Mouse (Mus musculus) MEL (cell line): ENCODE results near the gene Sh3gl2. TPM values are rescaled to one million over a fixed set of nuclear protein-coding genes. Genes with fewer than 3 reads are reported as not detected.

Experiments used
- DNase-seq: peaks from one replicate; pipeline ENCODE4 v3.0.0; 2011; ENCODE audit warnings: low read depth, low spot score
- H3K27ac ChIP-seq: 2 replicates; pipeline ENCODE4 v1.5.1; 2012; ENCODE audit warnings: low read depth, mild to moderate bottlenecking, control low read depth, low read length, moderate library complexity; ENCODE audit not compliant: control insufficient read depth
- H3K27me3 ChIP-seq, 2 experiments: fragments of 150-350 bp in 1 of 2; sonication (generic) in 1 of 2; 2 replicates each; pipeline ENCODE4 v1.6.1; 2012; ENCODE audit warnings: low read length in 2 of 2, mild to moderate bottlenecking in 2 of 2, improper control_type of control experiment in 1 of 2, moderate library complexity in 1 of 2; ENCODE audit not compliant: insufficient read depth in 2 of 2, control insufficient read depth in 1 of 2
- H3K36me3 ChIP-seq, 2 experiments: 2 replicates each; pipeline ENCODE4 v1.6.1; 2012 to 2014; ENCODE audit warnings: low read length in 2 of 2, improper control_type of control experiment in 1 of 2, inconsistent platforms in 1 of 2, mild to moderate bottlenecking in 1 of 2; ENCODE audit not compliant: insufficient read depth in 2 of 2, control insufficient read depth in 1 of 2
- H3K4me1 ChIP-seq, 2 experiments: fragments of 150-350 bp in 1 of 2; sonication (generic) in 1 of 2; 2 replicates each; pipeline ENCODE4 v1.6.1; 2012; ENCODE audit warnings: low read length in 2 of 2, improper control_type of control experiment in 1 of 2, mild to moderate bottlenecking in 1 of 2; ENCODE audit not compliant: insufficient read depth in 2 of 2, control insufficient read depth in 1 of 2
- H3K4me3 ChIP-seq, 2 experiments: fragments of 150-350 bp in 1 of 2; sonication (generic) in 1 of 2; 2 replicates each; pipeline ENCODE4 v1.5.1; 2012; ENCODE audit warnings: low read depth in 2 of 2, low read length in 2 of 2, mild to moderate bottlenecking in 2 of 2, moderate library complexity in 2 of 2, control low read depth in 1 of 2, improper control_type of control experiment in 1 of 2; ENCODE audit not compliant: control insufficient read depth in 1 of 2, insufficient read depth in 1 of 2
- H3K79me2 ChIP-seq: 2 replicates; pipeline ENCODE4 v1.6.1; 2012; ENCODE audit warnings: mild to moderate bottlenecking, low read length, moderate library complexity; ENCODE audit not compliant: control insufficient read depth, poor library complexity, insufficient read depth
- H3K9ac ChIP-seq: 2 replicates; pipeline ENCODE4 v1.6.1; 2012; ENCODE audit warnings: low read depth, mild to moderate bottlenecking, control low read depth, low read length, moderate library complexity; ENCODE audit not compliant: control insufficient read depth, poor library complexity, severe bottlenecking
- H3K9me3 ChIP-seq: fragments of 150-350 bp; sonication (generic); replicated peaks from 2 replicates; pipeline ENCODE4 v1.6.1; 2012; ENCODE audit warnings: mild to moderate bottlenecking, low read length, improper control_type of control experiment, moderate library complexity; ENCODE audit not compliant: insufficient read depth
- BHLHE40 ChIP-seq: IDR thresholded peaks from 2 replicates; pipeline ENCODE4 v1.6.1; 2012; ENCODE audit warnings: low read depth, mild to moderate bottlenecking, inconsistent platforms, low read length, improper control_type of control experiment, borderline replicate concordance
- CHD1 ChIP-seq: IDR thresholded peaks from 2 replicates; pipeline ENCODE4 v1.6.1; 2012; ENCODE audit warnings: low read depth, mild to moderate bottlenecking, inconsistent platforms, low read length, improper control_type of control experiment
- CHD2 ChIP-seq: IDR thresholded peaks from 2 replicates; pipeline ENCODE4 v1.6.1; 2011; ENCODE audit warnings: low read length, improper control_type of control experiment
- CTCF ChIP-seq, 3 experiments: IDR thresholded peaks in 2 of 3; conservative IDR thresholded peaks in 1 of 3; 2 replicates each; pipeline ENCODE4 v1.5.1; 2011 to 2012; ENCODE audit warnings: low read length in 3 of 3, low read depth in 2 of 3, mild to moderate bottlenecking in 2 of 3, improper control_type of control experiment in 1 of 3, inconsistent platforms in 1 of 3, mixed read lengths in 1 of 3, moderate library complexity in 1 of 3; ENCODE audit not compliant: control insufficient read depth in 1 of 3, insufficient read depth in 1 of 3, poor library complexity in 1 of 3, severe bottlenecking in 1 of 3
- E2F4 ChIP-seq: IDR thresholded peaks from 2 replicates; pipeline ENCODE4 v1.6.1; 2011; ENCODE audit warnings: low read depth, low read length, improper control_type of control experiment, borderline replicate concordance
- ELF1 ChIP-seq: IDR thresholded peaks from 2 replicates; pipeline ENCODE4 v1.6.1; 2014; ENCODE audit warnings: low read depth, mild to moderate bottlenecking, inconsistent platforms, low read length, improper control_type of control experiment, moderate library complexity
- ETS1 ChIP-seq: IDR thresholded peaks from 2 replicates; pipeline ENCODE4 v1.6.1; 2012; ENCODE audit warnings: low read depth, mild to moderate bottlenecking, inconsistent platforms, low read length, improper control_type of control experiment, moderate library complexity
- HCFC1 ChIP-seq: IDR thresholded peaks from 2 replicates; pipeline ENCODE4 v1.6.1; 2012; ENCODE audit warnings: low read depth, mild to moderate bottlenecking, inconsistent platforms, low read length, improper control_type of control experiment, moderate library complexity
- JUND ChIP-seq: IDR thresholded peaks from 2 replicates; pipeline ENCODE4 v1.6.1; 2011; ENCODE audit warnings: low read depth, mild to moderate bottlenecking, improper control_type of control experiment, low read length
- KAT2A ChIP-seq: conservative IDR thresholded peaks from 2 replicates; pipeline ENCODE4 v1.6.1; 2012; ENCODE audit warnings: low read depth, low read length, improper control_type of control experiment, inconsistent platforms
- MAFK ChIP-seq: IDR thresholded peaks from 2 replicates; pipeline ENCODE4 v1.6.1; 2011; ENCODE audit warnings: low read depth, mild to moderate bottlenecking, low read length, improper control_type of control experiment, borderline replicate concordance
- MAX ChIP-seq: IDR thresholded peaks from 2 replicates; pipeline ENCODE4 v1.6.1; 2011; ENCODE audit warnings: low read length, improper control_type of control experiment
- MAZ ChIP-seq: IDR thresholded peaks from 2 replicates; pipeline ENCODE4 v1.6.1; 2012; ENCODE audit warnings: low read depth, mild to moderate bottlenecking, inconsistent platforms, low read length, improper control_type of control experiment
- MEF2A ChIP-seq: IDR thresholded peaks from 2 replicates; pipeline ENCODE4 v1.6.1; 2014; ENCODE audit warnings: low read depth, mild to moderate bottlenecking, inconsistent platforms, low read length, improper control_type of control experiment; ENCODE audit not compliant: poor library complexity, insufficient replicate concordance, severe bottlenecking; ENCODE audit errors: extremely low read depth
- MYC ChIP-seq: IDR thresholded peaks from 2 replicates; pipeline ENCODE4 v1.6.1; 2011; ENCODE audit warnings: low read depth, mild to moderate bottlenecking, low read length, improper control_type of control experiment, moderate library complexity
- NELFE ChIP-seq: IDR thresholded peaks from 2 replicates; pipeline ENCODE4 v1.6.1; 2011; ENCODE audit warnings: low read depth, low read length, improper control_type of control experiment
- NRF1 ChIP-seq: IDR thresholded peaks from 2 replicates; pipeline ENCODE4 v1.6.1; 2014; ENCODE audit warnings: low read depth, mild to moderate bottlenecking, inconsistent platforms, low read length, improper control_type of control experiment, moderate library complexity; ENCODE audit not compliant: poor library complexity, insufficient read depth, severe bottlenecking
- POLR2A ChIP-seq, 2 experiments: IDR thresholded peaks; 2 replicates each; pipeline ENCODE4 v1.6.1; 2011 to 2012; ENCODE audit warnings: low read length in 2 of 2, mild to moderate bottlenecking in 2 of 2, control low read depth in 1 of 2, improper control_type of control experiment in 1 of 2, low read depth in 1 of 2, moderate library complexity in 1 of 2; ENCODE audit not compliant: control insufficient read depth in 1 of 2, insufficient read depth in 1 of 2, poor library complexity in 1 of 2
- POLR2AphosphoS2 ChIP-seq: IDR thresholded peaks from 2 replicates; pipeline ENCODE4 v1.6.1; 2011; ENCODE audit warnings: low read length, improper control_type of control experiment
- RCOR1 ChIP-seq: IDR thresholded peaks from 2 replicates; pipeline ENCODE4 v1.6.1; 2012; ENCODE audit warnings: low read depth, mild to moderate bottlenecking, inconsistent platforms, low read length, improper control_type of control experiment
- SIN3A ChIP-seq: IDR thresholded peaks from 2 replicates; pipeline ENCODE4 v1.6.1; 2012; ENCODE audit warnings: low read length, improper control_type of control experiment, inconsistent platforms
- TAL1 ChIP-seq: IDR thresholded peaks from 2 replicates; pipeline ENCODE4 v1.6.1; 2012; ENCODE audit warnings: mild to moderate bottlenecking, inconsistent platforms, low read length, moderate library complexity, mixed read lengths
- TBP ChIP-seq: IDR thresholded peaks from 2 replicates; pipeline ENCODE4 v1.8.0; 2011; ENCODE audit warnings: low read depth, low read length, improper control_type of control experiment
- UBTF ChIP-seq: IDR thresholded peaks from 2 replicates; pipeline ENCODE4 v1.6.1; 2012; ENCODE audit warnings: low read depth, mild to moderate bottlenecking, inconsistent platforms, low read length, improper control_type of control experiment, moderate library complexity, borderline replicate concordance; ENCODE audit not compliant: insufficient read depth
- USF1 ChIP-seq: IDR thresholded peaks from 2 replicates; pipeline ENCODE4 v1.6.1; 2014; ENCODE audit warnings: low read depth, mild to moderate bottlenecking, inconsistent platforms, low read length, improper control_type of control experiment, moderate library complexity
- USF2 ChIP-seq, 2 experiments: IDR thresholded peaks; 2 replicates each; pipeline ENCODE4 v1.6.1; 2011 to 2012; ENCODE audit warnings: improper control_type of control experiment in 2 of 2, low read length in 2 of 2, borderline replicate concordance in 1 of 2, inconsistent platforms in 1 of 2, low read depth in 1 of 2, mild to moderate bottlenecking in 1 of 2; ENCODE audit not compliant: insufficient read depth in 1 of 2
- ZMIZ1 ChIP-seq: IDR thresholded peaks from 2 replicates; pipeline ENCODE4 v1.6.1; 2012; ENCODE audit warnings: low read depth, mild to moderate bottlenecking, inconsistent platforms, low read length, improper control_type of control experiment, moderate library complexity
- ZNF384 ChIP-seq: IDR thresholded peaks from 2 replicates; pipeline ENCODE4 v1.6.1; 2012; ENCODE audit warnings: low read depth, mild to moderate bottlenecking, inconsistent platforms, low read length, improper control_type of control experiment
- polyA plus RNA-seq, 2 experiments: library from polyadenylated mRNA; stranded (reverse) in 1 of 2; unstranded in 1 of 2; fragments of >175 nt in 1 of 2; fragments of >200 nt in 1 of 2; gene quantifications; 2 replicates each; pipeline versions ENCODE4 v1.2.1 to v1.2.4; 2012; ENCODE audit warnings: low replicate concordance in 2 of 2, low read depth in 1 of 2; ENCODE audit not compliant: insufficient read length in 2 of 2, insufficient read depth in 1 of 2, missing spikeins in 1 of 2
- total RNA-seq: library from RNA; depleted of rRNA; stranded (reverse); fragments of 300-350 nt; gene quantifications from 2 replicates; pipeline ENCODE4 v1.2.3, GENCODE M21; 2012

Sh3gl2 gene
- total and polyA plus RNA-seq, 3 experiments: not detected

- Histone ChIP-seq H3K4me3 (no peak overlapping the region), H3K27ac (no peak overlapping the region)
Measured at GRCm38 (mm10) chr4:85339126-85339525, 134.2 kb downstream of the Sh3gl2 start.

DNA sequence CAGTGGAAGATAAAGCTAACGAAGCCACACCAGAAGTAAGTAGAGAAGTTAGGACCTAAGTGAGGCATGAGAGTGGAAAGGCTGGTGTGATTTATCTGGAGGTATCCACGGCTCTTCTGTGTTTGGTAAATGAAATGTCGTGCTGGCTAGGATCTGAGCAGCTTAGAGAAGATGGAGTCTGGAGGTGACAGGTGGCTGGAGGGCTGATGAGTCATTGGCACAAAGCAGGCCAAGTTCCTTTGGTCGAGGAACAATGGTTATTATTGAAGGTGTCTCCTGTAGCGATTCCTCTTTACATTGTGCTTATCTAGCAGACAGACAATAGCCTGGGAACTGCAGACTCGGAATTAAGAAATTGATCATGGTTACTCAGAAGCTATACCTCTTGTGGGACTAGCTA lies 135.8 kb downstream of the Sh3gl2 start:
- Histone ChIP-seq H3K9me3 (no peaks in the 10 kb centered on the region), H3K27me3 (no peaks in the 10 kb centered on the region)
- no peak for TF ChIP-seq MAFK
- no peak for TF ChIP-seq MEF2A
- no peak for TF ChIP-seq CHD1
- no peak for TF ChIP-seq CTCF (IDR thresholded peaks at IDR 0.05 in 2 of 3, conservative IDR thresholded peaks at IDR 0.05 in 1 of 3; ENCODE audit: control insufficient read depth in 1 of 3, insufficient read depth in 1 of 3, low read depth in 2 of 3, low read length in 3 of 3, poor library complexity in 1 of 3, severe bottlenecking in 1 of 3)
- TF ChIP-seq NRF1: no peak
- no peak for TF ChIP-seq E2F4
- no peak for TF ChIP-seq KAT2A
- TF ChIP-seq USF1: no peak
- no peak for TF ChIP-seq ZNF384
- no peak for TF ChIP-seq POLR2AphosphoS2
- TF ChIP-seq ELF1: no peak
- no peak for TF ChIP-seq MYC
- TF ChIP-seq CHD2: no peak
- no peak for TF ChIP-seq UBTF
- no peak for TF ChIP-seq JUND
- no peak for TF ChIP-seq ETS1
- TF ChIP-seq TAL1: no peak
- no peak for TF ChIP-seq RCOR1
- TF ChIP-seq SIN3A: no peak
- TF ChIP-seq, all 39 proteins: peak for 0
- no peaks in the 10 kb centered on the region for H3K79me2 ChIP-seq
- H3K36me3 ChIP-seq: no peaks in the 10 kb centered on the region
- no peak overlapping the region for H3K27ac ChIP-seq
- no peaks in the 10 kb centered on the region for H3K4me1 ChIP-seq
- H3K9ac ChIP-seq: no peak overlapping the region
- no peak overlapping the region for H3K4me3 ChIP-seq
- no peak for DNase-seq

More at GRCm38 (mm10) chr4:85339126-85339525, 134.2 kb downstream of the Sh3gl2 start:
- no peaks in the 10 kb centered on the region for H3K27me3 ChIP-seq
- no peaks in the 10 kb centered on the region for H3K79me2 ChIP-seq
- H3K9me3 ChIP-seq: no peaks in the 10 kb centered on the region
- H3K9ac ChIP-seq: no peak overlapping the region
- H3K36me3 ChIP-seq: no peaks in the 10 kb centered on the region
- DNase-seq: no peak
- H3K4me1 ChIP-seq: no peaks in the 10 kb centered on the region
- TF ChIP-seq MAFK: no peak
- TF ChIP-seq HCFC1: no peak
- TF ChIP-seq CHD1: no peak
- TF ChIP-seq TBP: no peak
- no peak for TF ChIP-seq NELFE
- no peak for TF ChIP-seq E2F4
- TF ChIP-seq ZMIZ1: no peak
- no peak for TF ChIP-seq USF1
- TF ChIP-seq USF2 (IDR thresholded peaks at IDR 0.05; ENCODE audit: borderline replicate concordance in 1 of 2, insufficient read depth in 1 of 2, low read depth in 1 of 2, low read length in 2 of 2): no peak
- TF ChIP-seq POLR2A (IDR thresholded peaks at IDR 0.05; ENCODE audit: control insufficient read depth in 1 of 2, insufficient read depth in 1 of 2, low read depth in 1 of 2, low read length in 2 of 2, poor library complexity in 1 of 2): no peak
- no peak for TF ChIP-seq MAZ
- no peak for TF ChIP-seq POLR2AphosphoS2
- no peak for TF ChIP-seq MAX
- TF ChIP-seq BHLHE40: no peak
- no peak for TF ChIP-seq CTCF (IDR thresholded peaks at IDR 0.05 in 2 of 3, conservative IDR thresholded peaks at IDR 0.05 in 1 of 3; ENCODE audit: control insufficient read depth in 1 of 3, insufficient read depth in 1 of 3, low read depth in 2 of 3, low read length in 3 of 3, poor library complexity in 1 of 3, severe bottlenecking in 1 of 3)
